Mouse (Mus musculus) forebrain, embryonic 16.5 days (tissue): ENCODE results near the gene Edil3. TPM values are rescaled to one million over a fixed set of nuclear protein-coding genes. Genes with fewer than 3 reads are reported as not detected.

Source experiments
- ATAC-seq: fragments of 200-750 bp; cut with Nextera tagmentation; 2 replicates; pipeline ENCODE4 v1.8.0; 2017; ENCODE audit warnings: mild to moderate bottlenecking, moderate library complexity
- H3K27ac ChIP-seq: fragments of 300-500 bp; sonication (generic); 2 replicates; pipeline ENCODE4 v1.5.1; 2014; ENCODE audit warnings: low read length, control low read depth
- H3K27me3 ChIP-seq: fragments of 300-500 bp; sonication (generic); replicated peaks from 2 replicates; pipeline ENCODE4 v1.6.1; 2014; ENCODE audit warnings: low read length; ENCODE audit not compliant: control insufficient read depth, insufficient read depth
- H3K36me3 ChIP-seq: fragments of 300-500 bp; sonication (generic); 2 replicates; pipeline ENCODE4 v1.6.1; 2014; ENCODE audit not compliant: control insufficient read depth, insufficient read depth
- H3K4me1 ChIP-seq: fragments of 300-500 bp; sonication (generic); replicated peaks from 2 replicates; pipeline ENCODE4 v1.6.1; 2014; ENCODE audit warnings: low read length; ENCODE audit not compliant: control insufficient read depth, insufficient read depth
- H3K4me2 ChIP-seq: fragments of 300-500 bp; sonication (generic); 2 replicates; pipeline ENCODE4 v1.6.1; 2014; ENCODE audit warnings: mild to moderate bottlenecking, low read length, control low read depth
- H3K4me3 ChIP-seq: fragments of 300-500 bp; sonication (generic); replicated peaks from 2 replicates; pipeline ENCODE4 v1.5.1; 2014; ENCODE audit warnings: mild to moderate bottlenecking, low read length, control low read depth
- H3K9ac ChIP-seq: fragments of 300-500 bp; sonication (generic); replicated peaks from 2 replicates; pipeline ENCODE4 v1.6.1; 2014; ENCODE audit warnings: low read depth, low read length, control low read depth
- H3K9me3 ChIP-seq: fragments of 300-500 bp; sonication (generic); 2 replicates; pipeline ENCODE4 v1.6.1; 2016; ENCODE audit warnings: low read length; ENCODE audit not compliant: control insufficient read depth
- WGBS: fragments of 180-500 bp; shearing (Covaris S2); extraction: QIAGEN DNeasy Blood & Tissue Kit; methylation state at CpG from one replicate; pipeline ENCODE4 v1.1.7; 2014; 5-methylcytosine and 5-hydroxymethylcytosine counted together
- polyA plus RNA-seq: library from polyadenylated mRNA; unstranded; fragments of >200 nt; fragmentation: Nextera tagmentation; extraction: Ambion mirVana; gene quantifications from 2 replicates; pipeline ENCODE4 v1.2.1, GENCODE M21; 2015

Gene Edil3
- polyA plus RNA-seq, 1 experiment from 2014 or later, result 59.3 TPM

- Histone ChIP-seq H3K27ac (peak overlapping the region; percentile 83), H3K4me2 (peak overlapping the region; percentile 81), H3K36me3 (no peaks in the 10 kb centered on the region), H3K4me1 (peaks cover 10% of the 10 kb centered on the region), H3K4me3 (peak overlapping the region; percentile 55), H3K27me3 (no peaks in the 10 kb centered on the region), H3K9ac (peak overlapping the region; percentile 94), H3K9me3 (no peaks in the 10 kb centered on the region)
- under 1% methylated on average over 25 of the region's 25 CpGs for WGBS
- ATAC-seq, result peak; percentile 77
These were observed 2.5 kb downstream of the Edil3 start for GRCm38 (mm10) chr13:88823522-88824419.

DNA sequence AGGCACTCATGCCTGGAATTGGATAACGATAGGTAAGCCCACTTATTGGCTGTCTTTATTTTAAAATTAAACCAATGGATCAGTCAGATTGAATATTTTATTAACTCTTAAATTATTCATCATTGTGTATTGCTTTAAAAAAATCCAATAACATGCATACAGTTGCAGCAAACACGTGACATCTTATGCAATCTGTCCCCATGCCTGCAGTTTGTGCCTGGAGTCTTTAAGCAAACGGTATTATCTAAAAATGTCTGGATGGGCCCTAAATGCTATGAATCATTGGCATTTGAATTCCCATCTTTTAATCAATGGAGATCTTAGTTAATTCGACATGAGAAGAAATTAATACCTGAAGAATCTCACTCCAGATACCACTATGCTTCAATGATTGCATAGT, 3.2 kb downstream of the Edil3 start:
- no peak overlapping the region for H3K27ac ChIP-seq
- H3K9ac ChIP-seq, result 0 out of 2 replicates have a peak overlapping the region, but pooled peaks have one; percentile 72
- H3K4me2 ChIP-seq, result peak overlapping the region; percentile 81
- ATAC-seq, result no peak
- H3K27me3 ChIP-seq, result no peaks in the 10 kb centered on the region
- H3K9me3 ChIP-seq, result no peaks in the 10 kb centered on the region
- peaks cover 10% of the 10 kb centered on the region for H3K4me1 ChIP-seq
- H3K4me3 ChIP-seq, result peak overlapping the region; percentile 55
- WGBS, result 7% methylated on average over 4 of the region's 4 CpGs
- H3K36me3 ChIP-seq, result no peaks in the 10 kb centered on the region

DNA sequence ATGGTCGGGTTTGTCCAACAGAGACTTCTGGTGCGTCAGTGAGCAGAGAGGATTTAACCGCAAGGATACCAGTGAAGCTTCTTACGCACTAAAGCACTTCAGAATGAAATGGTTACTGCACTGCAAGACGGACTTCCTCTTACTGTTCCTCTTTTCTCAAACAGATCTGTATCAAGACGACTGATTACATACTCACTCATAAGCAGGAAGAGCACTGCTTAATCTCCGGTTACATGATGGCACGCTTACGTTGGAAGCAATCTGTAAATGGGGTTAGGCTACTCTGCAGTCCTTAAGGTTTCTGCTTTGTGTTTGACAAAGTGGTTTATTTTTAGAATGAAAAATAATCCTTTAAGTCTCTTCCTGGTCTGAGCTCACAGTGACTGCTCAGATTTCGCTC, 7.1 kb downstream of the Edil3 start:
- Histone ChIP-seq H3K4me2 (no peak overlapping the region), H3K4me1 (no peaks in the 10 kb centered on the region; the same call in 1 of the 2 replicates)

GRCm38 (mm10) chr13:88833732-88834131, 12.5 kb downstream of the Edil3 start:
- Histone ChIP-seq H3K4me2 (no peak overlapping the region), H3K4me1 (no peaks in the 10 kb centered on the region), H3K27ac (no peak overlapping the region), H3K9me3 (no peaks in the 10 kb centered on the region), H3K9ac (no peak overlapping the region), H3K4me3 (no peak overlapping the region), H3K27me3 (no peaks in the 10 kb centered on the region), H3K36me3 (no peaks in the 10 kb centered on the region)
- ATAC-seq, result no peak
- 90% methylated on average over 1 of the region's 1 CpGs for WGBS

More for the DNA sequence above, 7.1 kb downstream of the Edil3 start:
- Histone ChIP-seq H3K9me3 (no peaks in the 10 kb centered on the region), H3K4me3 (no peak overlapping the region), H3K27me3 (no peaks in the 10 kb centered on the region), H3K36me3 (no peaks in the 10 kb centered on the region), H3K9ac (no peak overlapping the region), H3K27ac (no peak overlapping the region)
- WGBS, result 68% methylated on average over 10 of the region's 10 CpGs
- no peak for ATAC-seq

DNA sequence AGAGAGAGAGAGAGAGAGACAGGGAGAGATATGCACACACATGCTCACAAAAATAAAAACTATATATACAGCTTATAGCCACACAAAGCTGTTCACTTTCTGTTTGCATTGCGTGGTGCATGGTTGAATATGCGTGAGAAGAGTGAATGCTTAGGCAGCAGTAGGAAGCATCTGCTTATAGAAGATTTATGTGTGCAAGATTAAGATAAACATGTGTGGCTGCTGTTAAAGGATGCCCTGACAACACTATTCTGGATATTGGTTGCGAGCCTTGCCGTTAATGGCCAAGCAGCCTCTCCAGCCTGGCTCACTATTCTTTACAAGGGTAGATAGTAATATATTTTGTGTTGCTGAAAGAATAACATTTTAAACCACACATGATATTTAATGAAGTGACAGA, 28.5 kb downstream of the Edil3 start:
- Histone ChIP-seq H3K36me3 (no peaks in the 10 kb centered on the region), H3K4me3 (no peak overlapping the region), H3K27me3 (no peaks in the 10 kb centered on the region), H3K9me3 (no peaks in the 10 kb centered on the region), H3K4me2 (no peak overlapping the region), H3K9ac (no peak overlapping the region), H3K27ac (no peak overlapping the region), H3K4me1 (no peaks in the 10 kb centered on the region)
- WGBS, result 88% methylated on average over 4 of the region's 4 CpGs
- no peak for ATAC-seq

- ATAC-seq, result no peak
- H3K4me1 ChIP-seq, result no peaks in the 10 kb centered on the region
- H3K27me3 ChIP-seq, result no peaks in the 10 kb centered on the region
- 81% methylated on average over 2 of the region's 2 CpGs for WGBS
- H3K36me3 ChIP-seq, result no peaks in the 10 kb centered on the region
- no peak overlapping the region for H3K9ac ChIP-seq
- H3K4me2 ChIP-seq, result no peak overlapping the region
- no peaks in the 10 kb centered on the region for H3K9me3 ChIP-seq
- no peak overlapping the region for H3K27ac ChIP-seq
- no peak overlapping the region for H3K4me3 ChIP-seq
These were observed 58.7 kb downstream of the Edil3 start for GRCm38 (mm10) chr13:88879960-88880359.

- Histone ChIP-seq H3K4me1 (no peaks in the 10 kb centered on the region), H3K4me2 (no peak overlapping the region), H3K27me3 (no peaks in the 10 kb centered on the region), H3K4me3 (no peak overlapping the region), H3K27ac (no peak overlapping the region), H3K9ac (no peak overlapping the region), H3K36me3 (no peaks in the 10 kb centered on the region), H3K9me3 (no peaks in the 10 kb centered on the region)
- ATAC-seq, result no peak
- WGBS, result 77% methylated on average over 3 of the region's 3 CpGs
These were observed 69.5 kb downstream of the Edil3 start for GRCm38 (mm10) chr13:88890728-88891127.

DNA sequence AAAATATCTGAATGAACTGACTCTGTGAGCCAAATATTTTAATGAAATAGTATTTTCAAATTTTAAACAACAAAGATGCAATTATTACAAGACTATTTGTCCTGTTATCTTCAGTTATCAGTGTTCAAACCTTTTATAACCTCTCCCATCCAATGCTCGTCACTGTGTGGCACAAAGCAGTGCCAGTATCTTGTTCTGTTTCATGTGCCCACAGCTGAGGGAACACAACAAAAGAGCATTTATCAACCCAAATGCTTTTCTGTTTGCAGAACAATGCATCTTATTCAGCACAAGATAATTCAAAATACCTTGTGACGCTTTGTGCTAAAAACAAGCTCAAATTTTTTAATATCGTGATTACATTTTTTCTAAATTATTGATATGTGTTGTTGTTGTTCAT, 78.8 kb downstream of the Edil3 start:
- ATAC-seq, result no peak
- 87% methylated on average over 3 of the region's 3 CpGs for WGBS
- no peak overlapping the region for H3K27ac ChIP-seq

GRCm38 (mm10) chr13:88907405-88907804, 86.1 kb downstream of the Edil3 start:
- ATAC-seq, result no peak
- Histone ChIP-seq H3K4me3 (no peak overlapping the region), H3K9me3 (no peaks in the 10 kb centered on the region), H3K27ac (no peak overlapping the region), H3K27me3 (no peaks in the 10 kb centered on the region), H3K9ac (no peak overlapping the region), H3K4me2 (no peak overlapping the region), H3K4me1 (0 out of 2 replicates have a peak, but pooled peaks cover 2% of the 10 kb centered on the region), H3K36me3 (no peaks in the 10 kb centered on the region)
- WGBS, result 75% methylated on average over 1 of the region's 1 CpGs

More for the DNA sequence above, 78.8 kb downstream of the Edil3 start:
- no peaks in the 10 kb centered on the region for H3K9me3 ChIP-seq
- no peaks in the 10 kb centered on the region for H3K36me3 ChIP-seq
- H3K4me3 ChIP-seq, result no peak overlapping the region
- H3K4me2 ChIP-seq, result no peak overlapping the region
- no peaks in the 10 kb centered on the region for H3K27me3 ChIP-seq
- H3K4me1 ChIP-seq, result no peaks in the 10 kb centered on the region
- H3K9ac ChIP-seq, result no peak overlapping the region
